Mouse (Mus musculus) C2C12 (cell line): ENCODE measurements around the gene Odc1. TPM values are rescaled to one million over a fixed set of nuclear protein-coding genes. Genes with fewer than 3 reads are reported as not detected.

Experiments used
- H3K27me3 ChIP-seq: one replicate; pipeline ENCODE4 v1.6.1; 2011; ENCODE audit not compliant: control insufficient read depth, insufficient read depth, insufficient read length
- H3K36me3 ChIP-seq: one replicate; pipeline ENCODE4 v1.6.1; 2011; ENCODE audit not compliant: control insufficient read depth, insufficient read depth
- H3K4me3 ChIP-seq: one replicate; pipeline ENCODE4 v1.5.1; 2011; ENCODE audit warnings: mild to moderate bottlenecking, control low read depth; ENCODE audit not compliant: poor library complexity, insufficient read depth, severe bottlenecking
- H3K79me2 ChIP-seq: one replicate; pipeline ENCODE4 v1.6.1; 2011; ENCODE audit not compliant: control insufficient read depth, insufficient read depth
- H3K79me3 ChIP-seq: one replicate; pipeline ENCODE4 v1.6.1; 2011; ENCODE audit warnings: low read depth, control low read depth
- H3ac ChIP-seq: one replicate; pipeline ENCODE3; 2011; ENCODE audit warnings: low read depth; ENCODE audit not compliant: control insufficient read depth, insufficient read length
- CEBPB ChIP-seq: IDR thresholded peaks from one replicate; pipeline ENCODE4 v1.6.1; 2011; ENCODE audit warnings: low read depth, mild to moderate bottlenecking, control low read depth, moderate library complexity
- CTCF ChIP-seq: IDR thresholded peaks from one replicate; pipeline ENCODE4 v1.5.1; 2011; ENCODE audit not compliant: control insufficient read depth, insufficient read depth, insufficient read length
- FOSL1 ChIP-seq: IDR thresholded peaks from one replicate; pipeline ENCODE4 v1.8.0; 2011; ENCODE audit warnings: mild to moderate bottlenecking, low read length; ENCODE audit not compliant: poor library complexity, insufficient read depth, severe bottlenecking
- MAX ChIP-seq: IDR thresholded peaks from one replicate; pipeline ENCODE4 v1.6.1; 2011; ENCODE audit warnings: mild to moderate bottlenecking, control low read depth
- MYOD1 ChIP-seq: IDR thresholded peaks from one replicate; pipeline ENCODE4 v1.6.1; 2011; ENCODE audit warnings: low read depth; ENCODE audit not compliant: control insufficient read depth, insufficient read length
- MYOG ChIP-seq: IDR thresholded peaks from one replicate; pipeline ENCODE4 v1.6.1; 2011; ENCODE audit not compliant: control insufficient read depth, insufficient read length; ENCODE audit errors: extremely low read depth
- USF1 ChIP-seq: IDR thresholded peaks from one replicate; pipeline ENCODE4 v1.6.1; 2011; ENCODE audit warnings: low read depth, mild to moderate bottlenecking, control low read depth, moderate library complexity
- polyA plus RNA-seq: library from polyadenylated mRNA; unstranded; fragments of >200 nt; fragmentation: generic; extraction: Trizol; gene quantifications from one replicate; pipeline ENCODE4 v1.2.1, GENCODE M21; 2012; ENCODE audit warnings: missing spikeins

The Odc1 gene
- polyA plus RNA-seq, 1 experiment = 256 TPM

- Histone ChIP-seq H3K79me2 (no peaks in the 10 kb centered on the region), H3K4me3 (no peak overlapping the region), H3K36me3 (no peaks in the 10 kb centered on the region), H3K27me3 (peaks cover 11% of the 10 kb centered on the region), H3ac (no peak overlapping the region), H3K79me3 (no peaks in the 10 kb centered on the region)
- no peak for TF ChIP-seq CEBPB
- TF ChIP-seq USF1 = no peak
- TF ChIP-seq CTCF = no peak
- TF ChIP-seq MAX = no peak
- no peak for TF ChIP-seq MYOG
- no peak for TF ChIP-seq MYOD1
- no peak for TF ChIP-seq FOSL1
Measured at GRCm38 (mm10) chr12:17530825-17531224, 13.8 kb upstream of the Odc1 start.

- H3K79me3 ChIP-seq = no peaks in the 10 kb centered on the region
- no peaks in the 10 kb centered on the region for H3K79me2 ChIP-seq
- H3K36me3 ChIP-seq = no peaks in the 10 kb centered on the region
- H3ac ChIP-seq = no peak overlapping the region
- peaks cover 4% of the 10 kb centered on the region for H3K27me3 ChIP-seq
- TF ChIP-seq MYOG = no peak
- no peak for TF ChIP-seq MYOD1
- no peak for TF ChIP-seq CTCF
- no peak for TF ChIP-seq CEBPB
- no peak overlapping the region for H3K4me3 ChIP-seq
Measured at GRCm38 (mm10) chr12:17536222-17536621, 8.4 kb upstream of the Odc1 start.

GRCm38 (mm10) chr12:17537147-17537546, 7.4 kb upstream of the Odc1 start:
- H3K36me3 ChIP-seq = no peaks in the 10 kb centered on the region
- H3K79me3 ChIP-seq = no peaks in the 10 kb centered on the region
- H3ac ChIP-seq = no peak overlapping the region
- no peaks in the 10 kb centered on the region for H3K79me2 ChIP-seq
- peaks cover 4% of the 10 kb centered on the region for H3K27me3 ChIP-seq
- no peak overlapping the region for H3K4me3 ChIP-seq
- TF ChIP-seq MYOD1 (no peak), USF1 (no peak), MAX (no peak), CEBPB (no peak), FOSL1 (no peak), CTCF (no peak), MYOG (no peak)

GRCm38 (mm10) chr12:17538087-17538486, 6.5 kb upstream of the Odc1 start:
- no peaks in the 10 kb centered on the region for H3K79me3 ChIP-seq
- no peaks in the 10 kb centered on the region for H3K36me3 ChIP-seq
- H3K4me3 ChIP-seq = no peak overlapping the region
- no peak overlapping the region for H3ac ChIP-seq
- H3K79me2 ChIP-seq = no peaks in the 10 kb centered on the region
- TF ChIP-seq MAX (no peak), MYOG (no peak), CEBPB (no peak), CTCF (no peak), MYOD1 (no peak), USF1 (no peak), FOSL1 (no peak)
- peaks cover 4% of the 10 kb centered on the region for H3K27me3 ChIP-seq

- Histone ChIP-seq H3K27me3 (peaks cover 4% of the 10 kb centered on the region), H3ac (no peak overlapping the region), H3K79me3 (no peaks in the 10 kb centered on the region), H3K4me3 (no peak overlapping the region), H3K79me2 (no peaks in the 10 kb centered on the region), H3K36me3 (no peaks in the 10 kb centered on the region)
- TF ChIP-seq USF1 = no peak
- no peak for TF ChIP-seq FOSL1
- no peak for TF ChIP-seq MAX
- no peak for TF ChIP-seq CEBPB
- TF ChIP-seq MYOG = no peak
- no peak for TF ChIP-seq MYOD1
- TF ChIP-seq CTCF = no peak
Measured at GRCm38 (mm10) chr12:17539041-17539440, 5.6 kb upstream of the Odc1 start.

- H3K27me3 ChIP-seq = no peaks in the 10 kb centered on the region
- no peak overlapping the region for H3K4me3 ChIP-seq
- no peak overlapping the region for H3ac ChIP-seq
- H3K79me2 ChIP-seq = peaks cover 3% of the 10 kb centered on the region
- no peaks in the 10 kb centered on the region for H3K36me3 ChIP-seq
- TF ChIP-seq CTCF = no peak
- TF ChIP-seq FOSL1 = no peak
- no peak for TF ChIP-seq USF1
- no peak for TF ChIP-seq MAX
- TF ChIP-seq MYOG = no peak
- no peak for TF ChIP-seq CEBPB
- H3K79me3 ChIP-seq = peaks cover under 1% of the 10 kb centered on the region
Measured at GRCm38 (mm10) chr12:17540040-17540552, 4.5 kb upstream of the Odc1 start.
